Mouse (Mus musculus) liver, postnatal 0 days (tissue): ENCODE data around the gene Mall.

Source experiments
- CTCF ChIP-seq: sonication (generic); IDR thresholded peaks from 2 replicates; pipeline ENCODE4 v1.5.1; 2016; ENCODE audit warnings: antibody characterized with exemption, low read depth
- EP300 ChIP-seq: IDR thresholded peaks from 2 replicates; pipeline ENCODE4 v1.6.1; 2016; ENCODE audit warnings: antibody characterized with exemption, low read depth, mild to moderate bottlenecking

DNA sequence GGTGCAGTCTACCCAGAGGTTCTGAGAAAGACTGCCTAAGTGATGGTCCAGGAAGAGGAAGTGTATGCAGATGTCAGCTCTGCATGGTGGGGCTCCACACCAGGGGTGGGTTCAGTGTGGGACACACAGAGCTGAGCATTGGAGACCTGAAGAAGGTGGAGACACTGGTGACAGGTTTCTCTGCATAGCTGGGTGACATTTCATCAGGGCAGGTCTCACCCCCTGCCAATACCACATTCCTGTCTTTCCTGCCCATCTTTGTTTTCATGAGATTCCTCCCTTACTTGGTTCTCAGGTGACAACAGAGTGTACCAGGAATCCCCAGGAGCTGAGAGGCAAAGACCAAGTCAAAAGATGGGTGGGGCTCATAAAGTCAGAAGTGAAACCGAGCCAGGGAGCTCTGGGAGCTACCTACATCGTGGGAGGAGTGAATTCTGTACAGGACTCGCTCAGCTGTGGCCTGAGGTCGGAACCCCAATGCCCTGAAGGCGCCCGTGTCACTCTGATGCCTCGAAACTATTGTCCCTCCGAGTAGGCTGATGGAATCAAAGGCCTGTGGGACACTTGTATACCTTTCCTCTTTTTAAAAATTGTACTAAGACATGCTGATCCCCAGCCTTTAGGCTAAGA, 10.8 kb downstream of the Mall start:
- TF ChIP-seq CTCF: no peak
- no peak for TF ChIP-seq EP300
